In genomic region chr17:34712951-34713350, GRCm38 (mm10) we compare ENCODE assay signal across 9 mouse cellular contexts. TPM values are rescaled to one million over a fixed set of nuclear protein-coding genes. Genes with fewer than 3 reads are reported as not detected.
DNase-seq lines count a peak whose midpoint lies in the region; ATAC-seq and TF ChIP-seq lines count a peak whose summit lies in the region.
"Had no signal": no experiment of that assay in that cellular context is flagged by ENCODE, and none has a peak within 500 bp of the region (broad histone marks: within the 10 kb centered on the region; RNA-seq: fewer than 3 reads in every experiment).

No protein-coding gene starts in this region.

- no peak overlapping the region for H3K27ac ChIP-seq in heart, embryonic 11.5 days (ENCODE audit: low read depth, low read length)
- H3K27ac ChIP-seq in MEL (ENCODE audit: control insufficient read depth, low read depth, low read length), result no peak overlapping the region
- H3K27ac ChIP-seq in heart, postnatal 0 days (ENCODE audit: low read depth), result no peak overlapping the region
- H3K27ac ChIP-seq: limb, embryonic 12.5 days had no signal

- no peak for TF ChIP-seq EP300 in MEL (IDR thresholded peaks at IDR 0.05; ENCODE audit: low read depth in 1 of 2, low read length in 2 of 2)
- TF ChIP-seq EP300 in heart, postnatal 0 days (IDR thresholded peaks at IDR 0.05; ENCODE audit: low read depth), result no peak

- DNase-seq in heart, adult 18-20 months, result peak; percentile 54 to 84
- DNase-seq in MEL (ENCODE audit: low read depth, low spot score), result peak; percentile 29
- DNase-seq in cerebellum, postnatal 14 days, result peak; percentile 84 to 89
- no peak for DNase-seq in heart, postnatal 0 days (ENCODE audit: low spot score)
- DNase-seq in layer of hippocampus, postnatal 10 days (ENCODE audit: low spot score in 2 of 2), result peak; percentile 80 to 83
- peak; percentile 54 for DNase-seq in thymus, postnatal 14 days

- WGBS in heart, embryonic 11.5 days (ENCODE audit: insufficient replicate concordance), result 38% methylated on average over 6 of the region's 6 CpGs
- 42% methylated on average over 6 of the region's 6 CpGs for WGBS in heart, postnatal 0 days

- peak; percentile 53 for TF ChIP-seq RAD21 in MEL (IDR thresholded peaks at IDR 0.05; ENCODE audit: low read depth, low read length)

- no peak overlapping the region for H3K4me2 ChIP-seq in heart, embryonic 11.5 days
- H3K4me2 ChIP-seq in heart, postnatal 0 days (ENCODE audit: low read depth, low read length), result no peak overlapping the region
- H3K4me2 ChIP-seq: limb, embryonic 12.5 days had no signal

- no peak for TF ChIP-seq POLR2A in MEL (IDR thresholded peaks at IDR 0.05; ENCODE audit: control insufficient read depth in 1 of 2, insufficient read depth in 1 of 2, low read depth in 1 of 2, low read length in 2 of 2, poor library complexity in 1 of 2)

- no peaks in the 10 kb centered on the region for H3K27me3 ChIP-seq in heart, embryonic 11.5 days (ENCODE audit: control insufficient read depth, insufficient read depth, low read length)
- H3K27me3 ChIP-seq in MEL (ENCODE audit: control insufficient read depth in 1 of 2, insufficient read depth in 2 of 2, low read length in 2 of 2), result no peaks in the 10 kb centered on the region
- H3K27me3 ChIP-seq in heart, postnatal 0 days (ENCODE audit: control insufficient read depth, insufficient read depth, low read length), result no peaks in the 10 kb centered on the region
- H3K27me3 ChIP-seq: limb, embryonic 12.5 days had no signal

- ATAC-seq in heart, embryonic 11.5 days (replicated peaks; ENCODE audit: insufficient number of reproducible peaks, low FRiP score, low TSS enrichment), result no peak
- peak; percentile 33; the same call in 1 of the 2 replicates for ATAC-seq in heart, postnatal 0 days (ENCODE audit: insufficient read depth, low read depth)
- ATAC-seq in megakaryocyte-erythroid progenitor cell, adult 5-6 weeks (replicated peaks; ENCODE audit: low FRiP score, low TSS enrichment, poor library complexity, severe bottlenecking), result peak; percentile 68; the same call in 1 of the 2 replicates

- H3K9me3 ChIP-seq in heart, embryonic 11.5 days (replicated peaks; ENCODE audit: control insufficient read depth, low read length), result no peaks in the 10 kb centered on the region
- no peaks in the 10 kb centered on the region for H3K9me3 ChIP-seq in MEL (replicated peaks; ENCODE audit: insufficient read depth, low read length)
- H3K9me3 ChIP-seq in heart, postnatal 0 days (replicated peaks; ENCODE audit: control insufficient read depth, low read length), result no peaks in the 10 kb centered on the region
- H3K9me3 ChIP-seq: limb, embryonic 12.5 days had no signal

- H3K79me2 ChIP-seq in MEL (ENCODE audit: control insufficient read depth, insufficient read depth, low read length, poor library complexity), result no peaks in the 10 kb centered on the region

- H3K4me1 ChIP-seq in heart, embryonic 11.5 days (ENCODE audit: control insufficient read depth, insufficient read depth, low read length), result no peaks in the 10 kb centered on the region
- no peaks in the 10 kb centered on the region for H3K4me1 ChIP-seq in MEL (ENCODE audit: control insufficient read depth in 1 of 2, insufficient read depth in 2 of 2, low read length in 2 of 2)
- no peaks in the 10 kb centered on the region for H3K4me1 ChIP-seq in heart, postnatal 0 days (ENCODE audit: control insufficient read depth, insufficient read depth)
- H3K4me1 ChIP-seq: limb, embryonic 12.5 days had no signal

- no peak overlapping the region for H3K4me3 ChIP-seq in heart, embryonic 11.5 days (ENCODE audit: low read depth, low read length)
- no peak overlapping the region for H3K4me3 ChIP-seq in MEL (ENCODE audit: control insufficient read depth in 1 of 2, insufficient read depth in 1 of 2, low read depth in 2 of 2, low read length in 2 of 2)
- no peak overlapping the region for H3K4me3 ChIP-seq in heart, postnatal 0 days (ENCODE audit: low read depth, low read length)
- H3K4me3 ChIP-seq: limb, embryonic 12.5 days had no signal

- H3K9ac ChIP-seq in heart, embryonic 11.5 days (ENCODE audit: low read depth, low read length), result no peak overlapping the region
- H3K9ac ChIP-seq in MEL (ENCODE audit: control insufficient read depth, low read depth, low read length, poor library complexity, severe bottlenecking), result no peak overlapping the region
- H3K9ac ChIP-seq in heart, postnatal 0 days (replicated peaks; ENCODE audit: low read depth, low read length), result no peak overlapping the region
- H3K9ac ChIP-seq: limb, embryonic 12.5 days had no signal

- no peaks in the 10 kb centered on the region for H3K36me3 ChIP-seq in heart, embryonic 11.5 days (ENCODE audit: control insufficient read depth, insufficient read depth, low read length)
- H3K36me3 ChIP-seq in MEL (ENCODE audit: control insufficient read depth in 1 of 2, insufficient read depth in 2 of 2, low read length in 2 of 2), result no peaks in the 10 kb centered on the region
- H3K36me3 ChIP-seq in heart, postnatal 0 days (replicated peaks; ENCODE audit: control insufficient read depth, insufficient read depth, low read length), result no peaks in the 10 kb centered on the region
- H3K36me3 ChIP-seq: limb, embryonic 12.5 days had no signal

- peak; percentile 45 to 57 (median 56) for TF ChIP-seq CTCF in MEL (IDR thresholded peaks at IDR 0.05 in 2 of 3, conservative IDR thresholded peaks at IDR 0.05 in 1 of 3; ENCODE audit: control insufficient read depth in 1 of 3, insufficient read depth in 1 of 3, low read depth in 2 of 3, low read length in 3 of 3, poor library complexity in 1 of 3, severe bottlenecking in 1 of 3)
- TF ChIP-seq CTCF in heart, postnatal 0 days (IDR thresholded peaks at IDR 0.05; ENCODE audit: low read depth), result peak; percentile 63

TF ChIP-seq in MEL, 35 proteins besides CTCF, POLR2A, EP300 and RAD21:
- no peak for TF ChIP-seq RCOR1 (IDR thresholded peaks at IDR 0.05; ENCODE audit: low read depth, low read length)
- no peak for TF ChIP-seq TCF12 (IDR thresholded peaks at IDR 0.05; ENCODE audit: low read depth, low read length)
- no peak for TF ChIP-seq ELF1 (IDR thresholded peaks at IDR 0.05; ENCODE audit: low read depth, low read length)
- no peak for TF ChIP-seq POLR2AphosphoS2 (IDR thresholded peaks at IDR 0.05; ENCODE audit: low read length)
- no peak for TF ChIP-seq E2F4 (IDR thresholded peaks at IDR 0.05; ENCODE audit: borderline replicate concordance, low read depth, low read length)
- no peak for TF ChIP-seq NRF1 (IDR thresholded peaks at IDR 0.05; ENCODE audit: insufficient read depth, low read depth, low read length, poor library complexity, severe bottlenecking)
- TF ChIP-seq UBTF (IDR thresholded peaks at IDR 0.05; ENCODE audit: borderline replicate concordance, insufficient read depth, low read depth, low read length), result no peak
- peak; percentile 20; the same call in 1 of the 2 replicates for TF ChIP-seq ZC3H11A (IDR thresholded peaks at IDR 0.05; ENCODE audit: low read depth, low read length)
- TF ChIP-seq ZNF384 (IDR thresholded peaks at IDR 0.05; ENCODE audit: low read depth, low read length), result no peak
- no peak for TF ChIP-seq MAZ (IDR thresholded peaks at IDR 0.05; ENCODE audit: low read depth, low read length)
- no peak for TF ChIP-seq MAFK (IDR thresholded peaks at IDR 0.05; ENCODE audit: borderline replicate concordance, low read depth, low read length)
- peak; percentile 60 for TF ChIP-seq SMC3 (IDR thresholded peaks at IDR 0.05; ENCODE audit: low read depth, low read length)
- TF ChIP-seq USF2 (IDR thresholded peaks at IDR 0.05; ENCODE audit: borderline replicate concordance in 1 of 2, insufficient read depth in 1 of 2, low read depth in 1 of 2, low read length in 2 of 2), result no peak
- TF ChIP-seq ZMIZ1 (IDR thresholded peaks at IDR 0.05; ENCODE audit: low read depth, low read length), result no peak

RNA-seq across cellular contexts. Expression of gene C4b, which starts 30.7 kb away (rescaled TPM):
- 10 to 100 TPM; 14.4 to 25.5 TPM for total RNA-seq in heart, adult 18-20 months (2021)
- polyA plus RNA-seq in heart, embryonic 11.5 days (2014; fragmentation: Nextera tagmentation; extraction: Ambion mirVana), result not detected in 2 replicates
- total RNA-seq in MEL (2012; rRNA removed), result 0.08 TPM in 1 of 2 replicates, not detected in the other
- polyA plus RNA-seq in MEL (2012; ENCODE audit: insufficient read depth in 1 of 2, insufficient read length in 2 of 2, low read depth in 1 of 2, low replicate concordance in 2 of 2, missing spikeins in 1 of 2), result under 1 TPM in 1 of 2 experiments, not detected in 1; 0.24 TPM
- total RNA-seq in heart, postnatal 0 days (2014; rRNA removed; ENCODE audit: low replicate concordance), result 0.80 and 0.85 TPM in 2 replicates
- 0.88 and 0.93 TPM in 2 replicates for polyA plus RNA-seq in heart, postnatal 0 days (2015; fragmentation: Nextera tagmentation; extraction: Ambion mirVana)
- total RNA-seq in layer of hippocampus, postnatal 10 days (2021), result 1 to 10 TPM; 8.7 to 9.6 TPM
- not detected in 2 replicates for total RNA-seq in megakaryocyte-erythroid progenitor cell, adult 5-6 weeks (2014; fragmentation: Nextera tagmentation)
- not detected in 2 replicates for total RNA-seq in megakaryocyte-erythroid progenitor cell, adult 5-6 weeks (2017)
- polyA plus RNA-seq: limb, embryonic 12.5 days had no signal

RNA-seq across cellular contexts. Expression of gene Tnxb, which starts 42.6 kb away (rescaled TPM):
- total RNA-seq in heart, adult 18-20 months (2021), result 10 to 100 TPM; 22.9 to 26.5 TPM
- polyA plus RNA-seq in heart, embryonic 11.5 days (2014; fragmentation: Nextera tagmentation; extraction: Ambion mirVana), result 0.24 and 0.27 TPM in 2 replicates
- total RNA-seq in MEL (2012; rRNA removed), result 0.16 and 0.27 TPM in 2 replicates
- under 1 TPM in 1 of 2 experiments, not detected in 1; 0.28 TPM for polyA plus RNA-seq in MEL (2012; ENCODE audit: insufficient read depth in 1 of 2, insufficient read length in 2 of 2, low read depth in 1 of 2, low replicate concordance in 2 of 2, missing spikeins in 1 of 2)
- total RNA-seq in heart, postnatal 0 days (2014; rRNA removed; ENCODE audit: low replicate concordance), result 24.5 and 26.8 TPM in 2 replicates
- 1.8 and 2.0 TPM in 2 replicates for polyA plus RNA-seq in heart, postnatal 0 days (2015; fragmentation: Nextera tagmentation; extraction: Ambion mirVana)
- total RNA-seq in layer of hippocampus, postnatal 10 days (2021), result 1 to 10 TPM; 4.1 to 4.7 TPM
- not detected in 2 replicates for total RNA-seq in megakaryocyte-erythroid progenitor cell, adult 5-6 weeks (2014; fragmentation: Nextera tagmentation)
- total RNA-seq in megakaryocyte-erythroid progenitor cell, adult 5-6 weeks (2017), result not detected in 2 replicates
- polyA plus RNA-seq: limb, embryonic 12.5 days had no signal
